Mouse (Mus musculus): ENCODE measurements around the gene Plaa.

Gene Plaa

GRCm38 (mm10) chr4:94554955-94555494 is 48.0 kb downstream of the Plaa start:
- DNase-seq: no peak

- no peak for DNase-seq
These were observed 58.7 kb downstream of the Plaa start for GRCm38 (mm10) chr4:94544321-94544720.

GRCm38 (mm10) chr4:94543041-94543440 is 60.0 kb downstream of the Plaa start:
- peak in 1 of 2 experiments; percentile 11 for DNase-seq

DNA sequence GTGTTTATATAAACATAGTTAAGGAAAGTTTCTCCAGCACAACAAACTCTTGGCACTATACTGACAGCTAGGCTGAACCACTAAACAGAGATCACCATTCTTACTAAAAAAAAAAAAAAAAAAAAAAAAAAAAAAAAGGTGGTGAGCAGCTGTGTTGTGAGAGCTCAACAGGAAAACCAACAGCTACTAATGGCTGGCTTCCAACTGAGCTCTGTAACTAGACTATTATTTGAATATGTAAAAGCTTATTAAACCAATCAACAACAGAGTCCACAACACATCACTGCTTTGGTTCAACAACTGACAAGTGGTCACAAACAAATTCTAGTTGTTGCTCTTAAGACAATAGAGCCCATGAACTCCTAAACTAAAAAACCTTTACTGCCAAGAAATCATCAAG is 69.8 kb downstream of the Plaa start:
- DNase-seq: no peak

- no peak for DNase-seq
These were observed 73.6 kb downstream of the Plaa start for GRCm38 (mm10) chr4:94529448-94529847.

DNA sequence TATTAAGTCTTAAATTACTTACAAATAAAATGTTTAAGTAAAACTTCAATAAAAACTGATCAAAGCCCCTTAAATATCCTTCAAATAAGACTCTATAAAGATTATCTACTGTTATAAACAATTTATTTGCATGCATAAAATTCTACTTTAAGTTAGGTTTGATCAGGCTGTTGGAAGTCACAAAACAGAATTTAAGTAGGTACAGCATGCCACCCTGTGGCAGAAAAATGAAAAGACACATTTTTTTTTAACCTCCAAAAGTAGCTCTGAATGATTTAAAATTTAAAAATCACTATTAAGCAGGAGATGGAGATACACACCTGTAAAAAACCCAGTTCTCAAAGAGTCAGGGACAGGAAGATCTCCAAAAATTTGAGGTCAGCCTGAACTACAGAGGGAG is 79.7 kb downstream of the Plaa start:
- peak in 1 of 2 experiments; percentile 6 for DNase-seq

GRCm38 (mm10) chr4:94517631-94518030 is 85.4 kb downstream of the Plaa start:
- DNase-seq: peak; percentile 51 to 55

All from B cell, adult 2 months (primary cell).